Mouse (Mus musculus) testis, adult 2 months (tissue): ENCODE measurements around the gene Ffar3. TPM values are rescaled to one million over a fixed set of nuclear protein-coding genes. Genes with fewer than 3 reads are reported as not detected.

ENCODE experiments used
- H3K27ac ChIP-seq: fragments of 200-500 bp; 2 replicates; pipeline ENCODE4 v1.5.1; 2012; ENCODE audit warnings: low read depth, low read length; ENCODE audit not compliant: control insufficient read depth, insufficient read depth
- H3K27me3 ChIP-seq: fragments of 200-500 bp; 2 replicates; pipeline ENCODE4 v1.6.1; 2012; ENCODE audit warnings: mild to moderate bottlenecking, low read length, moderate library complexity; ENCODE audit not compliant: control insufficient read depth, insufficient read depth
- H3K36me3 ChIP-seq: fragments of 200-500 bp; 2 replicates; pipeline ENCODE4 v1.6.1; 2012; ENCODE audit warnings: mild to moderate bottlenecking, low read length; ENCODE audit not compliant: control insufficient read depth, insufficient read depth
- H3K4me1 ChIP-seq: fragments of 200-500 bp; 2 replicates; pipeline ENCODE4 v1.6.1; 2012; ENCODE audit warnings: low read length; ENCODE audit not compliant: control insufficient read depth, insufficient read depth
- H3K4me3 ChIP-seq: fragments of 200-500 bp; 2 replicates; pipeline ENCODE4 v1.5.1; 2012; ENCODE audit warnings: low read depth, mild to moderate bottlenecking, low read length, moderate library complexity, mixed read lengths; ENCODE audit not compliant: control insufficient read depth
- CTCF ChIP-seq: fragments of 200-500 bp; IDR thresholded peaks from 2 replicates; pipeline ENCODE4 v1.5.1; 2012; ENCODE audit warnings: low read depth, mild to moderate bottlenecking, inconsistent platforms, low read length, moderate library complexity; ENCODE audit not compliant: control insufficient read depth, insufficient read depth, insufficient replicate concordance
- POLR2A ChIP-seq: fragments of 200-500 bp; IDR thresholded peaks from 2 replicates; pipeline ENCODE4 v1.6.1; 2012; ENCODE audit warnings: low read depth, mild to moderate bottlenecking, inconsistent platforms, low read length, moderate library complexity; ENCODE audit not compliant: control insufficient read depth
- polyA plus RNA-seq: library from polyadenylated mRNA; depleted of rRNA; stranded (reverse); fragments of >200 nt; gene quantifications from 2 replicates; pipeline ENCODE4 v1.2.3, GENCODE M21; 2012; rRNA removed

The Ffar3 gene
- polyA plus RNA-seq, 1 experiment: not detected

DNA sequence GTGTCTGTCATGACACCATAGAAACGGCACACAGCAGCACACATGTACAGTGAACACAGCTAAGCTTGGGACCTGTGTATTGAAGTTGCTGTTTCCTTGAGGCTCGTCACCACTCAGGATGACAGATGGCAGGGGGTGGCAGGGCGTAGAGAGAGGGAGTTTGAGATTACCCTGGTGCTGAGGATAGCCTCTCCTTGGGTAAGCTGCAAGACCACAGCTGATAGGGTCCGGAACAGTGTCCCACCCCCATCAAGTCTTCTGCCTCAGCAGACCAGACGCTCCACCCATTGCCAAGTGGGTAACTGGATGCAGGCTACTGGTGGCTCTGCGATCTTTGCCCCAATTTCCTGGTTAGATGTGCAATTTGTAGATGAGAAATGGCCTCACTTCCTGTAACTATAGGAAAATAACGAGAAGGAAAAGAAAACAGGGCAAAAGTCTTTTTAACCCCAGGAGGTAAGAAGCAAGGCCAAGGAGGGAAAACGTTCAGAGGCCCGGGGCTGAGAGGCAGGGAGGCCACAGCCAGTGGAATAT, 44.2 kb downstream of the Ffar3 start:
- Histone ChIP-seq H3K27me3 (no peaks in the 10 kb centered on the region), H3K36me3 (no peaks in the 10 kb centered on the region), H3K27ac (no peak overlapping the region), H3K4me3 (no peak overlapping the region), H3K4me1 (no peaks in the 10 kb centered on the region; the same call in none of the 2 replicates)
- TF ChIP-seq POLR2A (no peak), CTCF (no peak)

- Histone ChIP-seq H3K4me3 (peak overlapping the region; percentile 12; the same call in 1 of the 2 replicates), H3K4me1 (no peaks in the 10 kb centered on the region; the same call in none of the 2 replicates), H3K27me3 (no peaks in the 10 kb centered on the region), H3K27ac (no peak overlapping the region), H3K36me3 (no peaks in the 10 kb centered on the region)
- TF ChIP-seq CTCF (peak; percentile 43; the same call in 1 of the 2 replicates), POLR2A (no peak)
Observed at GRCm38 (mm10) chr7:30810319-30810718, 45.7 kb downstream of the Ffar3 start.

DNA sequence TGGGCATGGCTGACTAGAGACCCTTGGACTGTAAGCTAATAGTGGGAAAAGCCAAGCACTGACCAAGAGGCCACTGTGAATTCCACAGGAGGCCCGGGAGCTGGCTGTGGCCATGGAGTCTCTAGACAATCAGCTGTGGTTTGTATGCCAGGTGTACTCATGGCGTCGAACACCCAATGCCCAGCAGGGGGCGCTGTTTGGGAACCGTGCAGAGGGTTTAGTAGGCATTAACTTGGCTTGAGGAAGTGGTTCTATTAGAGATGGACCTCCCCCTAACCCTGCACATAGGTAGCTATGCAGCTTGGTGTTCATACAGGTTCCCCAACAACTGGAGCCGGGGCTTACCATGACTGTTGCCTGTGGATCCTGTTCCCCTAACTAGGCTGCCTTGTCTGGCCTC, 50.1 kb downstream of the Ffar3 start:
- TF ChIP-seq POLR2A (no peak), CTCF (peak; percentile 86; the same call in 1 of the 2 replicates)
- H3K27me3 ChIP-seq: no peaks in the 10 kb centered on the region
- no peak overlapping the region for H3K4me3 ChIP-seq
- H3K4me1 ChIP-seq: no peaks in the 10 kb centered on the region; the same call in none of the 2 replicates
- no peak overlapping the region for H3K27ac ChIP-seq
- H3K36me3 ChIP-seq: no peaks in the 10 kb centered on the region

Other genes with a start within 250 kb of the Ffar3 start
- 6.5 TPM in 2 replicates for gene Upk1a, start 243.3 kb downstream of the Ffar3 start, polyA plus RNA-seq
- gene Cox6b1, start 230.0 kb downstream of the Ffar3 start, polyA plus RNA-seq: 51.8 and 74.9 TPM in 2 replicates
- 7.9 and 8.4 TPM in 2 replicates for gene Etv2, start 220.3 kb downstream of the Ffar3 start, polyA plus RNA-seq
- gene Rbm42, start 205.9 kb downstream of the Ffar3 start, polyA plus RNA-seq: 27.1 and 33.0 TPM in 2 replicates
- 21.1 and 22.4 TPM in 2 replicates for gene Haus5, start 191.2 kb downstream of the Ffar3 start, polyA plus RNA-seq
- 142 and 177 TPM in 2 replicates for gene Pmis2, start 184.6 kb downstream of the Ffar3 start, polyA plus RNA-seq
- 88.8 and 103 TPM in 2 replicates for gene 2200002J24Rik, start 157.3 kb downstream of the Ffar3 start, polyA plus RNA-seq
- gene Atp4a, start 144.0 kb downstream of the Ffar3 start, polyA plus RNA-seq: 2.7 TPM in 2 replicates
- 161 and 171 TPM in 2 replicates for gene Tmem147, start 126.6 kb downstream of the Ffar3 start, polyA plus RNA-seq
- gene Gapdhs, start 112.5 kb downstream of the Ffar3 start, polyA plus RNA-seq: 4,298 and 4,420 TPM in 2 replicates
- 4.6 and 4.7 TPM in 2 replicates for gene Sbsn, start 104.7 kb downstream of the Ffar3 start, polyA plus RNA-seq
- 7.1 and 9.2 TPM in 2 replicates for gene Dmkn, start 92.4 kb downstream of the Ffar3 start, polyA plus RNA-seq
- 0.41 TPM in 1 of 2 replicates, not detected in the other for gene Krtdap, start 68.3 kb downstream of the Ffar3 start, polyA plus RNA-seq
- 0.09 and 0.14 TPM in 2 replicates for gene Ffar2, start 32.4 kb downstream of the Ffar3 start, polyA plus RNA-seq
- gene Ffar1, start 5.4 kb upstream of the Ffar3 start, polyA plus RNA-seq: 0.55 and 0.62 TPM in 2 replicates
- gene Cd22, start 24.2 kb upstream of the Ffar3 start, polyA plus RNA-seq: 0.08 and 0.41 TPM in 2 replicates
- gene Mag, start 58.7 kb upstream of the Ffar3 start, polyA plus RNA-seq: 18.2 and 21.3 TPM in 2 replicates
- gene Hamp2, start 68.5 kb upstream of the Ffar3 start, polyA plus RNA-seq: 0.38 and 1.5 TPM in 2 replicates
- not detected in 2 replicates for gene Hamp, start 87.9 kb upstream of the Ffar3 start, polyA plus RNA-seq
- 27.0 and 31.3 TPM in 2 replicates for gene Usf2, start 100.6 kb upstream of the Ffar3 start, polyA plus RNA-seq
- gene Lsr, start 117.3 kb upstream of the Ffar3 start, polyA plus RNA-seq: 24.4 and 30.2 TPM in 2 replicates
- gene Fam187b, start 117.6 kb upstream of the Ffar3 start, polyA plus RNA-seq: 524 and 525 TPM in 2 replicates
- 8.3 and 12.1 TPM in 2 replicates for gene Fxyd5, start 186.3 kb upstream of the Ffar3 start, polyA plus RNA-seq
- 1.3 and 1.6 TPM in 2 replicates for gene Fxyd7, start 195.3 kb upstream of the Ffar3 start, polyA plus RNA-seq
- gene Fxyd1, start 201.0 kb upstream of the Ffar3 start, polyA plus RNA-seq: 94.7 and 104 TPM in 2 replicates
- 2.0 TPM in 2 replicates for gene Lgi4, start 203.2 kb upstream of the Ffar3 start, polyA plus RNA-seq
- gene Fxyd3, start 220.5 kb upstream of the Ffar3 start, polyA plus RNA-seq: 0.64 and 6.4 TPM in 2 replicates